Mouse (Mus musculus) forebrain, embryonic 16.5 days (tissue): Measurements from ENCODE around the gene Gapvd1. TPM values are rescaled to one million over a fixed set of nuclear protein-coding genes. Genes with fewer than 3 reads are reported as not detected.
"Not testable (repeated sequence)": the region's sequence is repeated elsewhere in the genome, so short reads cannot be mapped to it uniquely, and the experiment has no call there.

Experiments
- ATAC-seq: fragments of 200-750 bp; cut with Nextera tagmentation; 2 replicates; pipeline ENCODE4 v1.8.0; 2017; ENCODE audit warnings: mild to moderate bottlenecking, moderate library complexity
- H3K27ac ChIP-seq: fragments of 300-500 bp; sonication (generic); 2 replicates; pipeline ENCODE4 v1.5.1; 2014; ENCODE audit warnings: low read length, control low read depth
- H3K27me3 ChIP-seq: fragments of 300-500 bp; sonication (generic); replicated peaks from 2 replicates; pipeline ENCODE4 v1.6.1; 2014; ENCODE audit warnings: low read length; ENCODE audit not compliant: control insufficient read depth, insufficient read depth
- H3K36me3 ChIP-seq: fragments of 300-500 bp; sonication (generic); 2 replicates; pipeline ENCODE4 v1.6.1; 2014; ENCODE audit not compliant: control insufficient read depth, insufficient read depth
- H3K4me1 ChIP-seq: fragments of 300-500 bp; sonication (generic); replicated peaks from 2 replicates; pipeline ENCODE4 v1.6.1; 2014; ENCODE audit warnings: low read length; ENCODE audit not compliant: control insufficient read depth, insufficient read depth
- H3K4me2 ChIP-seq: fragments of 300-500 bp; sonication (generic); 2 replicates; pipeline ENCODE4 v1.6.1; 2014; ENCODE audit warnings: mild to moderate bottlenecking, low read length, control low read depth
- H3K4me3 ChIP-seq: fragments of 300-500 bp; sonication (generic); replicated peaks from 2 replicates; pipeline ENCODE4 v1.5.1; 2014; ENCODE audit warnings: mild to moderate bottlenecking, low read length, control low read depth
- H3K9ac ChIP-seq: fragments of 300-500 bp; sonication (generic); replicated peaks from 2 replicates; pipeline ENCODE4 v1.6.1; 2014; ENCODE audit warnings: low read depth, low read length, control low read depth
- H3K9me3 ChIP-seq: fragments of 300-500 bp; sonication (generic); 2 replicates; pipeline ENCODE4 v1.6.1; 2016; ENCODE audit warnings: low read length; ENCODE audit not compliant: control insufficient read depth
- WGBS: fragments of 180-500 bp; shearing (Covaris S2); extraction: QIAGEN DNeasy Blood & Tissue Kit; methylation state at CpG from one replicate; pipeline ENCODE4 v1.1.7; 2014; 5-methylcytosine and 5-hydroxymethylcytosine counted together
- polyA plus RNA-seq: library from polyadenylated mRNA; unstranded; fragments of >200 nt; fragmentation: Nextera tagmentation; extraction: Ambion mirVana; gene quantifications from 2 replicates; pipeline ENCODE4 v1.2.1, GENCODE M21; 2015

Gene Gapvd1
- 126 and 135 TPM in 2 replicates for polyA plus RNA-seq

GRCm38 (mm10) chr2:34754551-34755358 is at the start of gene Gapvd1:
Gene Gapvd1, minus strand, starts transcription at chr2:34755232.
- peak within 1 kb of the TSS; percentile 94 for H3K9ac ChIP-seq
- peak within 1 kb of the TSS; percentile 89 for H3K4me3 ChIP-seq
- ATAC-seq: peak; percentile 24
- H3K27ac ChIP-seq: peak within 1 kb of the TSS; percentile 87
- H3K36me3 ChIP-seq: no peaks in the 10 kb centered on the region
- H3K4me2 ChIP-seq: peak within 1 kb of the TSS; percentile 69
- under 1% methylated on average over 13 of the region's 14 CpGs for WGBS
- H3K9me3 ChIP-seq: no peaks in the 10 kb centered on the region
- peaks cover 14% of the 10 kb centered on the region for H3K4me1 ChIP-seq
- H3K27me3 ChIP-seq: no peaks in the 10 kb centered on the region

- Histone ChIP-seq H3K27ac (no peak overlapping the region), H3K4me1 (peaks cover 14% of the 10 kb centered on the region), H3K4me3 (no peak overlapping the region), H3K9ac (no peak overlapping the region), H3K4me2 (no peak overlapping the region), H3K9me3 (no peaks in the 10 kb centered on the region), H3K36me3 (no peaks in the 10 kb centered on the region; the same call in 1 of the 2 replicates), H3K27me3 (no peaks in the 10 kb centered on the region)
- 75% methylated on average over 1 of the region's 1 CpGs for WGBS
- no peak for ATAC-seq
Measured at GRCm38 (mm10) chr2:34804815-34805214, 49.8 kb upstream of the Gapvd1 start.

GRCm38 (mm10) chr2:34804172-34804571 is 49.1 kb upstream of the Gapvd1 start:
- no peaks in the 10 kb centered on the region for H3K27me3 ChIP-seq
- WGBS: 93% methylated on average over 2 of the region's 2 CpGs
- peaks cover 17% of the 10 kb centered on the region for H3K4me1 ChIP-seq
- H3K27ac ChIP-seq: no peak overlapping the region
- no peaks in the 10 kb centered on the region; the same call in 1 of the 2 replicates for H3K36me3 ChIP-seq
- no peak for ATAC-seq
- H3K4me3 ChIP-seq: no peak overlapping the region
- no peak overlapping the region for H3K4me2 ChIP-seq
- no peaks in the 10 kb centered on the region for H3K9me3 ChIP-seq
- no peak overlapping the region for H3K9ac ChIP-seq

- H3K4me1 ChIP-seq: peaks cover 20% of the 10 kb centered on the region
- no peak overlapping the region for H3K27ac ChIP-seq
- no peaks in the 10 kb centered on the region for H3K9me3 ChIP-seq
- no peak overlapping the region for H3K4me3 ChIP-seq
- no peaks in the 10 kb centered on the region; the same call in 1 of the 2 replicates for H3K36me3 ChIP-seq
- H3K4me2 ChIP-seq: peak overlapping the region; percentile 36
- H3K27me3 ChIP-seq: no peaks in the 10 kb centered on the region
- H3K9ac ChIP-seq: no peak overlapping the region
- no peak for ATAC-seq
- WGBS: 79% methylated on average over 3 of the region's 3 CpGs
Measured at GRCm38 (mm10) chr2:34803746-34804145, 48.7 kb upstream of the Gapvd1 start.

- peak; percentile 53 for ATAC-seq
- H3K36me3 ChIP-seq, H3K9me3 ChIP-seq, H3K27me3 ChIP-seq: not testable (repeated sequence)
- Histone ChIP-seq H3K9ac (peak overlapping the region; percentile 75), H3K27ac (peak overlapping the region; percentile 87), H3K4me2 (peak overlapping the region; percentile 91), H3K4me1 (peaks cover 20% of the 10 kb centered on the region), H3K4me3 (peak overlapping the region; percentile 62)
- WGBS: under 1% methylated on average over 25 of the region's 32 CpGs
Measured at GRCm38 (mm10) chr2:34802565-34803245, 47.7 kb upstream of the Gapvd1 start.

GRCm38 (mm10) chr2:34801516-34802482 is 46.8 kb upstream of the Gapvd1 start:
- Histone ChIP-seq H3K4me2 (peak overlapping the region; percentile 28; the same call in 1 of the 2 replicates), H3K4me3 (peak overlapping the region; percentile 62), H3K27ac (peak overlapping the region; percentile 87), H3K36me3 (no peaks in the 10 kb centered on the region; the same call in 1 of the 2 replicates), H3K9me3 (no peaks in the 10 kb centered on the region), H3K9ac (peak overlapping the region; percentile 75), H3K4me1 (peaks cover 20% of the 10 kb centered on the region), H3K27me3 (no peaks in the 10 kb centered on the region)
- WGBS: 5% methylated on average over 39 of the region's 39 CpGs
- ATAC-seq: peak; percentile 98

GRCm38 (mm10) chr2:34800371-34800770 is 45.3 kb upstream of the Gapvd1 start:
- Histone ChIP-seq H3K27ac (no peak overlapping the region), H3K4me1 (peaks cover 20% of the 10 kb centered on the region), H3K9me3 (no peaks in the 10 kb centered on the region), H3K27me3 (no peaks in the 10 kb centered on the region), H3K9ac (no peak overlapping the region), H3K4me3 (no peak overlapping the region), H3K36me3 (no peaks in the 10 kb centered on the region), H3K4me2 (no peak overlapping the region)
- 85% methylated on average over 7 of the region's 7 CpGs for WGBS
- ATAC-seq: no peak

- 4% methylated on average over 44 of the region's 44 CpGs for WGBS
- peak; percentile 48 for ATAC-seq
- no peaks in the 10 kb centered on the region for H3K36me3 ChIP-seq
Measured at GRCm38 (mm10) chr2:34799357-34800256, 44.6 kb upstream of the Gapvd1 start, which contains the start of gene Rabepk. Gene Rabepk, minus strand, starts transcription at chr2:34799912.

More at GRCm38 (mm10) chr2:34799357-34800256, 44.6 kb upstream of the Gapvd1 start, which contains the start of gene Rabepk:
- peak within 1 kb of the TSS; percentile 93 for H3K4me2 ChIP-seq
- no peaks in the 10 kb centered on the region for H3K9me3 ChIP-seq
- no peaks in the 10 kb centered on the region for H3K27me3 ChIP-seq
- peak within 1 kb of the TSS; percentile 13; the same call in 1 of the 2 replicates for H3K27ac ChIP-seq
- H3K4me3 ChIP-seq: peak within 1 kb of the TSS; percentile 60
- peaks cover 20% of the 10 kb centered on the region for H3K4me1 ChIP-seq
- peak within 1 kb of the TSS; percentile 69 for H3K9ac ChIP-seq
